Mouse (Mus musculus) CH12.LX (cell line): ENCODE measurements around the gene Ndufv1. TPM values are rescaled to one million over a fixed set of nuclear protein-coding genes. Genes with fewer than 3 reads are reported as not detected.
A peak's percentile ranks its signal among the peaks of the same experiment; 100 is the strongest.
"Not testable (repeated sequence)": the region's sequence is repeated elsewhere in the genome, so short reads cannot be mapped to it uniquely, and the experiment has no call there.

Experiments used
- DNase-seq: peaks from one replicate; pipeline ENCODE4 v3.0.0-alpha.2; 2013; ENCODE audit errors: extremely low read depth
- H3K27ac ChIP-seq: 2 replicates; pipeline ENCODE4 v1.5.1; 2012; ENCODE audit warnings: low read depth, mild to moderate bottlenecking, control low read depth, moderate library complexity; ENCODE audit not compliant: insufficient read depth
- H3K27me3 ChIP-seq: replicated peaks from 2 replicates; pipeline ENCODE3; 2012; ENCODE audit warnings: inconsistent platforms
- H3K36me3 ChIP-seq, 2 experiments: replicated peaks in 1 of 2; 2 replicates each; pipeline versions ENCODE3 to v1.6.1; 2012; ENCODE audit warnings: inconsistent platforms in 1 of 2, low read length in 1 of 2, mild to moderate bottlenecking in 1 of 2, mixed read lengths in 1 of 2, moderate library complexity in 1 of 2; ENCODE audit not compliant: control insufficient read depth in 1 of 2, insufficient read depth in 1 of 2
- H3K4me1 ChIP-seq, 2 experiments: 2 replicates each; pipeline ENCODE4 v1.6.1; 2012; ENCODE audit warnings: inconsistent platforms in 1 of 2, moderate library complexity in 1 of 2; ENCODE audit not compliant: insufficient read depth in 2 of 2, control insufficient read depth in 1 of 2
- H3K4me2 ChIP-seq: 2 replicates; pipeline ENCODE4 v1.6.1; 2012; ENCODE audit warnings: low read depth, mild to moderate bottlenecking, control low read depth; ENCODE audit not compliant: poor library complexity, insufficient read depth, severe bottlenecking
- H3K4me3 ChIP-seq, 3 experiments: fragments of 150-350 bp in 1 of 3; sonication (generic) in 1 of 3; replicated peaks in 1 of 3; 2 replicates each; pipeline versions ENCODE3 to v1.5.1; 2011 to 2012; ENCODE audit warnings: low read depth in 2 of 3, low read length in 2 of 3, mild to moderate bottlenecking in 2 of 3, moderate library complexity in 2 of 3, control low read depth in 1 of 3, improper control_type of control experiment in 1 of 3, inconsistent platforms in 1 of 3, mixed read lengths in 1 of 3; ENCODE audit not compliant: poor library complexity in 1 of 3
- H3K79me2 ChIP-seq: replicated peaks from 2 replicates; pipeline ENCODE4 v1.6.1; 2012; ENCODE audit warnings: mild to moderate bottlenecking, moderate library complexity; ENCODE audit not compliant: control insufficient read depth, poor library complexity, insufficient read depth, severe bottlenecking; ENCODE audit errors: extremely low read depth
- H3K9ac ChIP-seq: 2 replicates; pipeline ENCODE4 v1.6.1; 2012; ENCODE audit warnings: low read depth, mild to moderate bottlenecking, control low read depth, moderate library complexity; ENCODE audit not compliant: insufficient read depth
- H3K9me3 ChIP-seq: replicated peaks from 2 replicates; pipeline ENCODE3; 2012; ENCODE audit warnings: low read length, inconsistent platforms, mixed read lengths
- BHLHE40 ChIP-seq: IDR thresholded peaks from 2 replicates; pipeline ENCODE4 v1.6.1; 2011; ENCODE audit warnings: mild to moderate bottlenecking, low read depth, low read length, improper control_type of control experiment
- CHD1 ChIP-seq: IDR thresholded peaks from 2 replicates; pipeline ENCODE4 v1.6.1; 2012; ENCODE audit warnings: low read depth, low read length, improper control_type of control experiment, inconsistent platforms
- CTCF ChIP-seq, 2 experiments: IDR thresholded peaks in 1 of 2; conservative IDR thresholded peaks in 1 of 2; 2 replicates each; pipeline ENCODE4 v1.5.1; 2011 to 2012; ENCODE audit warnings: low read depth in 2 of 2, low read length in 2 of 2, improper control_type of control experiment in 1 of 2, inconsistent platforms in 1 of 2, mild to moderate bottlenecking in 1 of 2, moderate library complexity in 1 of 2
- ELF1 ChIP-seq: IDR thresholded peaks from 2 replicates; pipeline ENCODE4 v1.6.1; 2014; ENCODE audit warnings: low read depth, mild to moderate bottlenecking, inconsistent platforms, low read length, improper control_type of control experiment
- EP300 ChIP-seq: IDR thresholded peaks from 2 replicates; pipeline ENCODE4 v1.6.1; 2011; ENCODE audit warnings: low read length, improper control_type of control experiment
- HCFC1 ChIP-seq: IDR thresholded peaks from 2 replicates; pipeline ENCODE4 v1.6.1; 2012; ENCODE audit warnings: low read depth, mild to moderate bottlenecking, inconsistent platforms, low read length, improper control_type of control experiment
- IRF4 ChIP-seq: IDR thresholded peaks from 2 replicates; pipeline ENCODE4 v1.6.1; 2014; ENCODE audit warnings: low read depth, mild to moderate bottlenecking, inconsistent platforms, low read length, improper control_type of control experiment
- KAT2A ChIP-seq: IDR thresholded peaks from 2 replicates; pipeline ENCODE4 v1.6.1; 2012; ENCODE audit warnings: low read length, improper control_type of control experiment, inconsistent platforms; ENCODE audit not compliant: insufficient replicate concordance
- MAFK ChIP-seq: IDR thresholded peaks from 2 replicates; pipeline ENCODE4 v1.6.1; 2011; ENCODE audit warnings: low read length, improper control_type of control experiment; ENCODE audit not compliant: insufficient replicate concordance
- MAX ChIP-seq: IDR thresholded peaks from 2 replicates; pipeline ENCODE4 v1.6.1; 2011; ENCODE audit warnings: low read length, improper control_type of control experiment
- MAZ ChIP-seq: IDR thresholded peaks from 2 replicates; pipeline ENCODE4 v1.6.1; 2012; ENCODE audit warnings: low read depth, mild to moderate bottlenecking, inconsistent platforms, low read length, improper control_type of control experiment, moderate library complexity
- MEF2A ChIP-seq: IDR thresholded peaks from 2 replicates; pipeline ENCODE4 v1.6.1; 2014; ENCODE audit warnings: low read depth, mild to moderate bottlenecking, inconsistent platforms, low read length, improper control_type of control experiment, borderline replicate concordance
- MXI1 ChIP-seq: IDR thresholded peaks from 2 replicates; pipeline ENCODE4 v1.6.1; 2011; ENCODE audit warnings: mild to moderate bottlenecking, low read depth, low read length, improper control_type of control experiment
- MYC ChIP-seq: IDR thresholded peaks from 2 replicates; pipeline ENCODE4 v1.6.1; 2011; ENCODE audit warnings: low read depth, mild to moderate bottlenecking, improper control_type of control experiment, low read length
- NELFE ChIP-seq: IDR thresholded peaks from 2 replicates; pipeline ENCODE4 v1.6.1; 2011; ENCODE audit warnings: low read depth, low read length, improper control_type of control experiment
- NRF1 ChIP-seq: IDR thresholded peaks from 2 replicates; pipeline ENCODE4 v1.6.1; 2014; ENCODE audit warnings: low read depth, mild to moderate bottlenecking, inconsistent platforms, low read length, improper control_type of control experiment, moderate library complexity
- POLR2A ChIP-seq: IDR thresholded peaks from 2 replicates; pipeline ENCODE4 v1.6.1; 2011; ENCODE audit warnings: low read depth, mild to moderate bottlenecking, improper control_type of control experiment, low read length
- POLR2AphosphoS2 ChIP-seq: IDR thresholded peaks from 2 replicates; pipeline ENCODE4 v1.6.1; 2011; ENCODE audit warnings: low read depth, low read length, improper control_type of control experiment
- RAD21 ChIP-seq: IDR thresholded peaks from 2 replicates; pipeline ENCODE4 v1.6.1; 2011; ENCODE audit warnings: low read depth, mild to moderate bottlenecking, low read length, improper control_type of control experiment, moderate library complexity
- SIN3A ChIP-seq: IDR thresholded peaks from 2 replicates; pipeline ENCODE4 v1.6.1; 2012; ENCODE audit warnings: low read length, improper control_type of control experiment, inconsistent platforms
- TBP ChIP-seq: conservative IDR thresholded peaks from 2 replicates; pipeline ENCODE4 v1.6.1; 2011; ENCODE audit warnings: low read depth, low read length, improper control_type of control experiment
- TCF12 ChIP-seq: IDR thresholded peaks from 2 replicates; pipeline ENCODE4 v1.6.1; 2014; ENCODE audit warnings: low read depth, mild to moderate bottlenecking, inconsistent platforms, low read length, improper control_type of control experiment
- UBTF ChIP-seq: IDR thresholded peaks from 2 replicates; pipeline ENCODE4 v1.6.1; 2012; ENCODE audit warnings: low read depth, mild to moderate bottlenecking, inconsistent platforms, low read length, improper control_type of control experiment, moderate library complexity
- USF1 ChIP-seq: IDR thresholded peaks from 2 replicates; pipeline ENCODE4 v1.6.1; 2014; ENCODE audit warnings: low read depth, mild to moderate bottlenecking, inconsistent platforms, low read length, improper control_type of control experiment
- ZMIZ1 ChIP-seq: IDR thresholded peaks from 2 replicates; pipeline ENCODE4 v1.6.1; 2012; ENCODE audit warnings: low read depth, mild to moderate bottlenecking, inconsistent platforms, low read length, improper control_type of control experiment
- dilution Hi-C: fragments of 300-500 bp; cut with MboI; formaldehyde crosslinking; loops from 2 replicates; pipeline ENCODE4 v1.14.3; 2020; ENCODE audit warnings: low sequenced_read_pairs; ENCODE audit not compliant: extremely low pct_unique_long_range_greater_than_20kb, extremely low pct_ligation_motif_present
- in situ Hi-C: fragments of 300-500 bp; cut with MboI; formaldehyde crosslinking; loops from 3 replicates; pipeline ENCODE4 v1.14.3; 2019; ENCODE audit warnings: low sequenced_read_pairs, low pct_ligation_motif_present, low pct_unique_long_range_greater_than_20kb, mixed read lengths
- polyA plus RNA-seq: library from polyadenylated mRNA; unstranded; fragments of >175 nt; gene quantifications from 2 replicates; pipeline ENCODE4 v1.2.1, GENCODE M21; 2012; ENCODE audit warnings: low read depth; ENCODE audit not compliant: insufficient read length
- total RNA-seq, 2 experiments: library from RNA; depleted of rRNA; stranded (reverse); fragments of 300-350 nt in 1 of 2; fragments of >200 nt in 1 of 2; gene quantifications; 2 replicates each; pipeline ENCODE4 v1.2.3; 2012 to 2014

Gene Ndufv1
- total and polyA plus RNA-seq, 3 experiments: 119 to 183 (median 133) TPM

- Histone ChIP-seq H3K4me2 (peak within 1 kb of the TSS; percentile 94), H3K4me3 (peak within 1 kb of the TSS; percentile 70 to 92 (median 76)), H3K27ac (0 out of 2 replicates have a peak within 1 kb of the TSS, but pooled peaks have one; percentile 22), H3K9me3 (no peaks in the 10 kb centered on the region), H3K27me3 (no peaks in the 10 kb centered on the region), H3K36me3 (peaks cover 4 to 15% of the 10 kb centered on the region in 2 experiments), H3K9ac (peak within 1 kb of the TSS; percentile 76), H3K79me2 (peaks cover 4% of the 10 kb centered on the region; the same call in 1 of the 2 replicates), H3K4me1 (peaks cover 10 to 25% of the 10 kb centered on the region in 2 experiments)
- dilution Hi-C loops: no loop called here
- TF ChIP-seq MAFK (peak; percentile 93), NRF1 (peak; percentile 76), MAX (peak; percentile 83), POLR2AphosphoS2 (peak; percentile 77; the same call in 1 of the 2 replicates), ZMIZ1 (peak; percentile 92), RAD21 (no peak), SIN3A (0 out of 2 replicates have a peak, but pooled peaks have one; percentile 37), MXI1 (peak; percentile 81; the same call in 1 of the 2 replicates), MYC (peak; percentile 66; the same call in 1 of the 2 replicates), MEF2A (peak; percentile 60; the same call in 1 of the 2 replicates), IRF4 (peak; percentile 54), MAZ (0 out of 2 replicates have a peak, but pooled peaks have one; percentile 29), HCFC1 (peak; percentile 67; the same call in 1 of the 2 replicates), POLR2A (peak; percentile 98), CHD1 (no peak), UBTF (no peak), NELFE (peak; percentile 97), ELF1 (peak; percentile 76), EP300 (no peak), KAT2A (peak; percentile 54; the same call in 1 of the 2 replicates), BHLHE40 (peak; percentile 69), USF1 (no peak), TBP (peak; percentile 97), CTCF (conservative IDR thresholded peaks at IDR 0.05 in 1 of 2, IDR thresholded peaks at IDR 0.05 in 1 of 2; ENCODE audit: low read depth in 2 of 2, low read length in 2 of 2) (peak in 1 of 2 experiments; percentile 3; a peak in 1 of 4 replicates), TCF12 (peak; percentile 92)
- DNase-seq: peak; percentile 89
- in situ Hi-C loops: no loop called here
These were observed 25.2 kb upstream of the Ndufv1 start, which contains the start of gene Gstp1 for GRCm38 (mm10) chr19:4037788-4038232. TSS of gene Gstp1 (minus strand) at chr19:4037985.

- Histone ChIP-seq H3K36me3 (peaks cover 4 to 15% of the 10 kb centered on the region in 2 experiments), H3K4me2 (peak overlapping the region; percentile 94), H3K4me1 (peaks cover 10 to 25% of the 10 kb centered on the region in 2 experiments), H3K4me3 (peak overlapping the region; percentile 70 to 92 (median 76)), H3K9ac (peak overlapping the region; percentile 76), H3K27ac (0 out of 2 replicates have a peak overlapping the region, but pooled peaks have one; percentile 22)
- H3K79me2 ChIP-seq, H3K27me3 ChIP-seq, dilution Hi-C loops, in situ Hi-C loops, H3K9me3 ChIP-seq, DNase-seq: not testable (repeated sequence)
These were observed 24.7 kb upstream of the Ndufv1 start for GRCm38 (mm10) chr19:4037154-4037787.
